Mouse (Mus musculus): ENCODE data around the gene Focad.
"Not testable (repeated sequence)": the region's sequence is repeated elsewhere in the genome, so short reads cannot be mapped to it uniquely, and the experiment has no call there.

- not testable (repeated sequence) for TF ChIP-seq POLR2A (IDR thresholded peaks at IDR 0.05; ENCODE audit: control insufficient read depth, low read depth, low read length); CTCF (IDR thresholded peaks at IDR 0.05; ENCODE audit: control insufficient read depth, insufficient read depth, insufficient replicate concordance, low read depth, low read length)
Observed at GRCm38 (mm10) chr4:88390596-88390995, 296.2 kb downstream of the Focad start.
